Mouse (Mus musculus) lung, postnatal 25 days (tissue): Measurements from ENCODE around the gene Sdhaf4.

Experiments used
- DNase-seq: peaks from one replicate; pipeline ENCODE4 v3.0.0; 2022; ENCODE audit warnings: low spot score

The Sdhaf4 gene

GRCm38 (mm10) chr1:23955539-23955938 lies 49.9 kb downstream of the Sdhaf4 start:
- DNase-seq, result no peak

- no peak for DNase-seq
Observed at GRCm38 (mm10) chr1:23953921-23954320, 51.5 kb downstream of the Sdhaf4 start.

- no peak for DNase-seq
Observed at GRCm38 (mm10) chr1:23948778-23949699, 56.4 kb downstream of the Sdhaf4 start.

GRCm38 (mm10) chr1:23948290-23948689 lies 57.2 kb downstream of the Sdhaf4 start:
- DNase-seq, result no peak
